Comparison of ENCODE assay signal across 9 mouse cellular contexts in genomic region chr8:105951057-105951659, GRCm38 (mm10). TPM values are rescaled to one million over a fixed set of nuclear protein-coding genes. Genes with fewer than 3 reads are reported as not detected.
DNase-seq lines count a peak whose midpoint lies in the region; ATAC-seq lines count a peak whose summit lies in the region.
"Had no signal": no experiment of that assay in that cellular context is flagged by ENCODE, and none has a peak within 500 bp of the region (broad histone marks: within the 10 kb centered on the region; RNA-seq: fewer than 3 reads in every experiment).

No protein-coding gene starts in this region.

- peaks cover 7% of the 10 kb centered on the region; the same call in 1 of the 2 replicates for H3K36me3 ChIP-seq in hindbrain, embryonic 12.5 days
- peaks cover 91% of the 10 kb centered on the region for H3K36me3 ChIP-seq in limb, embryonic 12.5 days

- no peak overlapping the region for H3K4me3 ChIP-seq in hindbrain, embryonic 12.5 days
- no peak overlapping the region for H3K4me3 ChIP-seq in limb, embryonic 12.5 days (replicated peaks)

- DNase-seq in adrenal gland, postnatal 14 days, result peak; percentile 31
- DNase-seq in adrenal gland, adult 18-20 months (ENCODE audit: low spot score in 2 of 2), result no peak
- DNase-seq in right cerebral cortex, adult 18-20 months, result peak; percentile 54
- no peak for DNase-seq in right cerebral cortex, postnatal 25 days
- DNase-seq in thymus, postnatal 0 days (ENCODE audit: low spot score), result no peak
- no peak for DNase-seq in ovary, adult 18-20 months (ENCODE audit: low spot score)

- no peaks in the 10 kb centered on the region for H3K27me3 ChIP-seq in hindbrain, embryonic 12.5 days
- no peaks in the 10 kb centered on the region for H3K27me3 ChIP-seq in limb, embryonic 12.5 days

- WGBS in hindbrain, embryonic 12.5 days, result 54% methylated on average over 7 of the region's 7 CpGs
- WGBS in limb, embryonic 12.5 days, result 52% methylated on average over 7 of the region's 7 CpGs

- no peak overlapping the region for H3K9ac ChIP-seq in hindbrain, embryonic 12.5 days
- H3K9ac ChIP-seq in limb, embryonic 12.5 days (replicated peaks), result peak overlapping the region; percentile 32; the same call in 1 of the 2 replicates

- H3K4me1 ChIP-seq in hindbrain, embryonic 12.5 days, result no peaks in the 10 kb centered on the region
- H3K4me1 ChIP-seq in limb, embryonic 12.5 days (replicated peaks), result 0 out of 2 replicates have a peak, but pooled peaks cover 9% of the 10 kb centered on the region

- ATAC-seq in hindbrain, embryonic 12.5 days (ENCODE audit: low FRiP score), result no peak; the same call in 1 of the 2 replicates
- peak; percentile 34; the same call in 1 of the 2 replicates for ATAC-seq in limb, embryonic 12.5 days (ENCODE audit: insufficient number of reproducible peaks, insufficient read depth, low FRiP score, low TSS enrichment, low read depth)

- H3K9me3 ChIP-seq in hindbrain, embryonic 12.5 days (replicated peaks), result no peaks in the 10 kb centered on the region
- H3K9me3 ChIP-seq in limb, embryonic 12.5 days, result no peaks in the 10 kb centered on the region

- peak overlapping the region; percentile 19; the same call in 1 of the 2 replicates for H3K27ac ChIP-seq in hindbrain, embryonic 12.5 days
- H3K27ac ChIP-seq in limb, embryonic 12.5 days, result peak overlapping the region; percentile 71

- H3K4me2 ChIP-seq in hindbrain, embryonic 12.5 days (replicated peaks), result no peak overlapping the region
- no peak overlapping the region for H3K4me2 ChIP-seq in limb, embryonic 12.5 days

RNA-seq across cellular contexts. Expression of gene Lcat, which starts 8.0 kb away (rescaled TPM):
- 5.3 and 54.9 TPM in 2 replicates for total RNA-seq in adrenal gland, postnatal 14 days (2021)
- 1 to 10 TPM in 1 of 2 experiments, under 1 TPM in 1; 0.51 to 1.8 TPM for total RNA-seq in adrenal gland, adult 18-20 months (2021)
- polyA plus RNA-seq in hindbrain, embryonic 12.5 days (2016; fragmentation: Nextera tagmentation; extraction: Ambion mirVana), result 0.57 and 0.79 TPM in 2 replicates
- 2.2 and 2.3 TPM in 2 replicates for polyA plus RNA-seq in limb, embryonic 12.5 days (2016; fragmentation: Nextera tagmentation; extraction: Ambion mirVana)
- polyA plus RNA-seq in thymus, postnatal 0 days (2015; fragmentation: Nextera tagmentation; extraction: Ambion mirVana), result 0.40 and 0.62 TPM in 2 replicates

RNA-seq across cellular contexts. Expression of gene Psmb10, which starts 12.9 kb away (rescaled TPM):
- 49.2 and 65.5 TPM in 2 replicates for total RNA-seq in adrenal gland, postnatal 14 days (2021)
- 10 to 100 TPM; 78.7 to 84.1 TPM for total RNA-seq in adrenal gland, adult 18-20 months (2021)
- polyA plus RNA-seq in hindbrain, embryonic 12.5 days (2016; fragmentation: Nextera tagmentation; extraction: Ambion mirVana), result 27.3 and 30.2 TPM in 2 replicates
- 24.1 and 26.9 TPM in 2 replicates for polyA plus RNA-seq in limb, embryonic 12.5 days (2016; fragmentation: Nextera tagmentation; extraction: Ambion mirVana)
- polyA plus RNA-seq in thymus, postnatal 0 days (2015; fragmentation: Nextera tagmentation; extraction: Ambion mirVana), result 385 and 398 TPM in 2 replicates

RNA-seq across cellular contexts. Expression of gene Slc12a4, which starts 14.7 kb away (rescaled TPM):
- total RNA-seq in adrenal gland, postnatal 14 days (2021), result 36.9 and 42.5 TPM in 2 replicates
- 10 to 100 TPM; 45.4 to 56.9 TPM for total RNA-seq in adrenal gland, adult 18-20 months (2021)
- polyA plus RNA-seq in hindbrain, embryonic 12.5 days (2016; fragmentation: Nextera tagmentation; extraction: Ambion mirVana), result 19.5 TPM in 2 replicates
- polyA plus RNA-seq in limb, embryonic 12.5 days (2016; fragmentation: Nextera tagmentation; extraction: Ambion mirVana), result 35.5 and 42.8 TPM in 2 replicates
- 17.5 and 18.6 TPM in 2 replicates for polyA plus RNA-seq in thymus, postnatal 0 days (2015; fragmentation: Nextera tagmentation; extraction: Ambion mirVana)

RNA-seq across cellular contexts. Expression of gene Ctrl, which starts 17.5 kb away (rescaled TPM):
- 0.59 TPM in 1 of 2 replicates, not detected in the other for total RNA-seq in adrenal gland, postnatal 14 days (2021)
- under 1 TPM in 1 of 2 experiments, not detected in 1; 0.93 TPM for total RNA-seq in adrenal gland, adult 18-20 months (2021)
- polyA plus RNA-seq in hindbrain, embryonic 12.5 days (2016; fragmentation: Nextera tagmentation; extraction: Ambion mirVana), result 2.6 and 2.7 TPM in 2 replicates
- 1.3 and 1.6 TPM in 2 replicates for polyA plus RNA-seq in limb, embryonic 12.5 days (2016; fragmentation: Nextera tagmentation; extraction: Ambion mirVana)
- 0.99 TPM in 2 replicates for polyA plus RNA-seq in thymus, postnatal 0 days (2015; fragmentation: Nextera tagmentation; extraction: Ambion mirVana)

RNA-seq across cellular contexts. Expression of gene Dpep3, which starts 28.1 kb away (rescaled TPM):
- total RNA-seq in adrenal gland, postnatal 14 days (2021), result not detected in 2 replicates
- total RNA-seq in adrenal gland, adult 18-20 months (2021), result not detected
- polyA plus RNA-seq in hindbrain, embryonic 12.5 days (2016; fragmentation: Nextera tagmentation; extraction: Ambion mirVana), result not detected in 2 replicates
- not detected in 2 replicates for polyA plus RNA-seq in limb, embryonic 12.5 days (2016; fragmentation: Nextera tagmentation; extraction: Ambion mirVana)
- not detected in 2 replicates for polyA plus RNA-seq in thymus, postnatal 0 days (2015; fragmentation: Nextera tagmentation; extraction: Ambion mirVana)
- total RNA-seq: left cerebral cortex, postnatal 25 days had no signal

Comparison
In these comparisons a context has a peak if more than half of its experiments do, and no peak if none do; other contexts are left out.
1. DNase-seq: peak in adrenal gland, postnatal 14 days (single experiment) and right cerebral cortex, adult 18-20 months (single experiment); none in adrenal gland, adult 18-20 months (0 of 2), right cerebral cortex, postnatal 25 days (single experiment), thymus, postnatal 0 days (single experiment) and ovary, adult 18-20 months (single experiment).
2. RNA of gene Psmb10, which starts 12.9 kb away (polyA plus RNA-seq): 385 to 398 TPM in thymus, postnatal 0 days; 27.3 to 30.2 TPM in hindbrain, embryonic 12.5 days and 24.1 to 26.9 TPM in limb, embryonic 12.5 days; every median in the first group is over 10 times any median in the second.